Mouse (Mus musculus) MEL (cell line): ENCODE data around the gene Optn. TPM values are rescaled to one million over a fixed set of nuclear protein-coding genes. Genes with fewer than 3 reads are reported as not detected.
A peak's percentile ranks its signal among the peaks of the same experiment; 100 is the strongest.

ENCODE experiments used
- DNase-seq: peaks from one replicate; pipeline ENCODE4 v3.0.0; 2011; ENCODE audit warnings: low read depth, low spot score
- H3K27ac ChIP-seq: 2 replicates; pipeline ENCODE4 v1.5.1; 2012; ENCODE audit warnings: low read depth, mild to moderate bottlenecking, control low read depth, low read length, moderate library complexity; ENCODE audit not compliant: control insufficient read depth
- H3K27me3 ChIP-seq, 2 experiments: fragments of 150-350 bp in 1 of 2; sonication (generic) in 1 of 2; 2 replicates each; pipeline ENCODE4 v1.6.1; 2012; ENCODE audit warnings: low read length in 2 of 2, mild to moderate bottlenecking in 2 of 2, improper control_type of control experiment in 1 of 2, moderate library complexity in 1 of 2; ENCODE audit not compliant: insufficient read depth in 2 of 2, control insufficient read depth in 1 of 2
- H3K36me3 ChIP-seq, 2 experiments: 2 replicates each; pipeline ENCODE4 v1.6.1; 2012 to 2014; ENCODE audit warnings: low read length in 2 of 2, improper control_type of control experiment in 1 of 2, inconsistent platforms in 1 of 2, mild to moderate bottlenecking in 1 of 2; ENCODE audit not compliant: insufficient read depth in 2 of 2, control insufficient read depth in 1 of 2
- H3K4me1 ChIP-seq, 2 experiments: fragments of 150-350 bp in 1 of 2; sonication (generic) in 1 of 2; 2 replicates each; pipeline ENCODE4 v1.6.1; 2012; ENCODE audit warnings: low read length in 2 of 2, improper control_type of control experiment in 1 of 2, mild to moderate bottlenecking in 1 of 2; ENCODE audit not compliant: insufficient read depth in 2 of 2, control insufficient read depth in 1 of 2
- H3K4me3 ChIP-seq, 2 experiments: fragments of 150-350 bp in 1 of 2; sonication (generic) in 1 of 2; 2 replicates each; pipeline ENCODE4 v1.5.1; 2012; ENCODE audit warnings: low read depth in 2 of 2, low read length in 2 of 2, mild to moderate bottlenecking in 2 of 2, moderate library complexity in 2 of 2, control low read depth in 1 of 2, improper control_type of control experiment in 1 of 2; ENCODE audit not compliant: control insufficient read depth in 1 of 2, insufficient read depth in 1 of 2
- H3K79me2 ChIP-seq: 2 replicates; pipeline ENCODE4 v1.6.1; 2012; ENCODE audit warnings: mild to moderate bottlenecking, low read length, moderate library complexity; ENCODE audit not compliant: control insufficient read depth, poor library complexity, insufficient read depth
- H3K9ac ChIP-seq: 2 replicates; pipeline ENCODE4 v1.6.1; 2012; ENCODE audit warnings: low read depth, mild to moderate bottlenecking, control low read depth, low read length, moderate library complexity; ENCODE audit not compliant: control insufficient read depth, poor library complexity, severe bottlenecking
- H3K9me3 ChIP-seq: fragments of 150-350 bp; sonication (generic); replicated peaks from 2 replicates; pipeline ENCODE4 v1.6.1; 2012; ENCODE audit warnings: mild to moderate bottlenecking, low read length, improper control_type of control experiment, moderate library complexity; ENCODE audit not compliant: insufficient read depth
- CTCF ChIP-seq, 3 experiments: IDR thresholded peaks in 2 of 3; conservative IDR thresholded peaks in 1 of 3; 2 replicates each; pipeline ENCODE4 v1.5.1; 2011 to 2012; ENCODE audit warnings: low read length in 3 of 3, low read depth in 2 of 3, mild to moderate bottlenecking in 2 of 3, improper control_type of control experiment in 1 of 3, inconsistent platforms in 1 of 3, mixed read lengths in 1 of 3, moderate library complexity in 1 of 3; ENCODE audit not compliant: control insufficient read depth in 1 of 3, insufficient read depth in 1 of 3, poor library complexity in 1 of 3, severe bottlenecking in 1 of 3
- E2F4 ChIP-seq: IDR thresholded peaks from 2 replicates; pipeline ENCODE4 v1.6.1; 2011; ENCODE audit warnings: low read depth, low read length, improper control_type of control experiment, borderline replicate concordance
- ELF1 ChIP-seq: IDR thresholded peaks from 2 replicates; pipeline ENCODE4 v1.6.1; 2014; ENCODE audit warnings: low read depth, mild to moderate bottlenecking, inconsistent platforms, low read length, improper control_type of control experiment, moderate library complexity
- EP300 ChIP-seq, 2 experiments: IDR thresholded peaks; 2 replicates each; pipeline ENCODE4 v1.6.1; 2011; ENCODE audit warnings: improper control_type of control experiment in 2 of 2, low read length in 2 of 2, low read depth in 1 of 2, mild to moderate bottlenecking in 1 of 2
- ETS1 ChIP-seq: IDR thresholded peaks from 2 replicates; pipeline ENCODE4 v1.6.1; 2012; ENCODE audit warnings: low read depth, mild to moderate bottlenecking, inconsistent platforms, low read length, improper control_type of control experiment, moderate library complexity
- GABPA ChIP-seq: IDR thresholded peaks from 2 replicates; pipeline ENCODE4 v1.6.1; 2012; ENCODE audit warnings: low read depth, mild to moderate bottlenecking, inconsistent platforms, low read length, improper control_type of control experiment, moderate library complexity
- GATA1 ChIP-seq: IDR thresholded peaks from 2 replicates; pipeline ENCODE4 v1.6.1; 2011; ENCODE audit warnings: low read depth, low read length, improper control_type of control experiment
- JUND ChIP-seq: IDR thresholded peaks from 2 replicates; pipeline ENCODE4 v1.6.1; 2011; ENCODE audit warnings: low read depth, mild to moderate bottlenecking, improper control_type of control experiment, low read length
- MAFK ChIP-seq: IDR thresholded peaks from 2 replicates; pipeline ENCODE4 v1.6.1; 2011; ENCODE audit warnings: low read depth, mild to moderate bottlenecking, low read length, improper control_type of control experiment, borderline replicate concordance
- MAX ChIP-seq: IDR thresholded peaks from 2 replicates; pipeline ENCODE4 v1.6.1; 2011; ENCODE audit warnings: low read length, improper control_type of control experiment
- MXI1 ChIP-seq: IDR thresholded peaks from 2 replicates; pipeline ENCODE4 v1.6.1; 2011; ENCODE audit warnings: mild to moderate bottlenecking, low read depth, low read length, improper control_type of control experiment
- POLR2AphosphoS5 ChIP-seq: IDR thresholded peaks from 2 replicates; pipeline ENCODE4 v1.6.1; 2012; ENCODE audit warnings: low read depth, borderline replicate concordance, mild to moderate bottlenecking, inconsistent platforms, low read length, moderate library complexity, mixed read lengths
- TAL1 ChIP-seq: IDR thresholded peaks from 2 replicates; pipeline ENCODE4 v1.6.1; 2012; ENCODE audit warnings: mild to moderate bottlenecking, inconsistent platforms, low read length, moderate library complexity, mixed read lengths
- TBP ChIP-seq: IDR thresholded peaks from 2 replicates; pipeline ENCODE4 v1.8.0; 2011; ENCODE audit warnings: low read depth, low read length, improper control_type of control experiment
- UBTF ChIP-seq: IDR thresholded peaks from 2 replicates; pipeline ENCODE4 v1.6.1; 2012; ENCODE audit warnings: low read depth, mild to moderate bottlenecking, inconsistent platforms, low read length, improper control_type of control experiment, moderate library complexity, borderline replicate concordance; ENCODE audit not compliant: insufficient read depth
- USF1 ChIP-seq: IDR thresholded peaks from 2 replicates; pipeline ENCODE4 v1.6.1; 2014; ENCODE audit warnings: low read depth, mild to moderate bottlenecking, inconsistent platforms, low read length, improper control_type of control experiment, moderate library complexity
- ZMIZ1 ChIP-seq: IDR thresholded peaks from 2 replicates; pipeline ENCODE4 v1.6.1; 2012; ENCODE audit warnings: low read depth, mild to moderate bottlenecking, inconsistent platforms, low read length, improper control_type of control experiment, moderate library complexity
- ZNF384 ChIP-seq: IDR thresholded peaks from 2 replicates; pipeline ENCODE4 v1.6.1; 2012; ENCODE audit warnings: low read depth, mild to moderate bottlenecking, inconsistent platforms, low read length, improper control_type of control experiment
- polyA plus RNA-seq, 2 experiments: library from polyadenylated mRNA; stranded (reverse) in 1 of 2; unstranded in 1 of 2; fragments of >175 nt in 1 of 2; fragments of >200 nt in 1 of 2; gene quantifications; 2 replicates each; pipeline versions ENCODE4 v1.2.1 to v1.2.4; 2012; ENCODE audit warnings: low replicate concordance in 2 of 2, low read depth in 1 of 2; ENCODE audit not compliant: insufficient read length in 2 of 2, insufficient read depth in 1 of 2, missing spikeins in 1 of 2
- total RNA-seq: library from RNA; depleted of rRNA; stranded (reverse); fragments of 300-350 nt; gene quantifications from 2 replicates; pipeline ENCODE4 v1.2.3, GENCODE M21; 2012

Optn gene
- total and polyA plus RNA-seq, 3 experiments, result 10.9 to 17.0 TPM; not detected in 1

DNA sequence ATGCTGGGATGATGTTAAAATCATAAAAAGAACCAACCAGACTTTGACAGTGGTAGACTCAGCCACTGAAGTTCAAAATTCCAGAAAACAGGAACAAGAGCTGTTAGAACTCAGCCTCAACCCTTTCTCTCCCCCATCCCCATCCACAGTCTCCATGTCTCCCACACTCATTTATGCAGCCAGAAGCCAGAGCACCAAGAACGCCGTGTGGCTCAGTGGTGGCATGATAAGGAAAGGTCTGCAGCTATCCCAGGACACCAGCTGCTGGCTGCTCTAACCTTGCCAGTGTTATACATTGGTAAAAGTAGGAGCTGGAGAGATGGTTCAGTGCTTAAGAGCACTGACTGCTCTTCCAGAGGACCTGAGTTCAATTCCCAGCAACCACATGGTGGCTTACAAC is 16.8 kb downstream of the Optn start:
- no peak for DNase-seq
- H3K4me1 ChIP-seq, result peaks cover 20 to 27% of the 10 kb centered on the region in 2 experiments
- no peak overlapping the region for H3K9ac ChIP-seq
- no peak overlapping the region for H3K27ac ChIP-seq
- H3K9me3 ChIP-seq, result no peaks in the 10 kb centered on the region
- no peak for TF ChIP-seq GABPA
- TF ChIP-seq TAL1, result 0 out of 2 replicates have a peak, but pooled peaks have one; percentile 4
- TF ChIP-seq, all 39 proteins: peak for 1
- Histone ChIP-seq H3K4me3 (no peak overlapping the region), H3K79me2 (no peaks in the 10 kb centered on the region), H3K36me3 (peaks cover 0 to 28% of the 10 kb centered on the region in 2 experiments), H3K27me3 (no peaks in the 10 kb centered on the region)

DNA sequence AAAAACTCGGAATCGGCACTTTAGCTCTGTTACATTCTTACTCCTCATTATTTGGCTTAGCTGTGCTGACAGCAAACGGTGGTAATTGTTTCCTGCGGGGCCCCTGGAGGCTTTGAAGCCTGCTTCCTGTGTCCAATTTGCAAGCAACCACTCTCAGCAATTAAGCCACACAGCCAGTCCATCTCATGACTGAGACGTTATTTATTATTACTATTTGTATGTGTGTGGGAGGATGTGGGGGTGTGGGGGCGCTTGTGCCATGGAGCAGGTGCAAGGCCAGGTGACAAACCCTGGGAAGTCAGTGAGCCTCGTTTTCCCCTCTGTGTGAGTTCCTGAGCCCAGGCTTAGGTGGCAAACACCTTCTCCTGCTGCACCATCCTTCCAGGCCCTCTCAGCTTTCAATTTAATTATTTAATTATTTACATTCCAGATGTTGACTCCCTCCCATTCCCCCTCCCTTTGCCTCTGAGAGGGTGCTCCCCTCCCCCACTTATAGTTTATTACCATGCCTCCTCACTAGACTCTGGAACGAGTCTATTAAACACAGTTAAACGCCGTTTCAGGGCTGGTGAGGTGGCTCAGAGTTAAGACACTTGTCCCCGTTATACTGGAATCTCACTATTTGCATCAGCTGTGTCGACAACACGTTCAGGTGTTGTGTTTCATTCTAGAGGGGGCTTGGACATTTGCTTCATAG is 18.4 kb downstream of the Optn start:
- H3K27ac ChIP-seq, result no peak overlapping the region
- TF ChIP-seq EP300 (IDR thresholded peaks at IDR 0.05; ENCODE audit: low read depth in 1 of 2, low read length in 2 of 2) (no peak), MAFK (no peak), CTCF (IDR thresholded peaks at IDR 0.05 in 2 of 3, conservative IDR thresholded peaks at IDR 0.05 in 1 of 3; ENCODE audit: control insufficient read depth in 1 of 3, insufficient read depth in 1 of 3, low read depth in 2 of 3, low read length in 3 of 3, poor library complexity in 1 of 3, severe bottlenecking in 1 of 3) (no peak), ETS1 (no peak), GATA1 (no peak), POLR2AphosphoS5 (no peak), E2F4 (no peak), MAX (no peak), ZMIZ1 (no peak), ELF1 (no peak), USF1 (no peak), UBTF (no peak)
- no peaks in the 10 kb centered on the region for H3K9me3 ChIP-seq
- no peaks in the 10 kb centered on the region for H3K79me2 ChIP-seq
- H3K27me3 ChIP-seq, result no peaks in the 10 kb centered on the region
- peaks cover 28 to 39% of the 10 kb centered on the region in 2 experiments for H3K4me1 ChIP-seq
- peaks cover 0 to 38% of the 10 kb centered on the region in 2 experiments for H3K36me3 ChIP-seq
- DNase-seq, result no peak
- H3K9ac ChIP-seq, result no peak overlapping the region
- H3K4me3 ChIP-seq, result no peak overlapping the region

DNA sequence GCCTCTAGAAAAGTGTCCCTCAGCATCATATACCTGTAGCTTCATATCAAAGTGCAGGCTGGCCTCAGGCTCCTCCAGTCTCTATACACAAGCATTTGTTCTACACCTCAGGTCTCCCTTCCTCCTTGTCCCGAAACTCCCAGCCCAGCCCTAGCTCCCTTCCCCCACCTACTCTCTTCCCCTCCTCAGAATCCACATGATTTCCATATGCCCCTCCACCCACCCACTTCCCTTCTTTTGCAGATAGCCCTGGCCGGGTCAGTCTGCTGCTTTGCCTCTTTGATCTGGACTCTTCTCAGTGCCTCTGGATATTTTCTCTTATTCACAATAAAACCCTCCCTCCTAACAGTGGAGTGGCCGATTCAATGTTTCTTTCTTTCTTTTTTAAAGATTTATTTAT is 19.5 kb downstream of the Optn start:
- TF ChIP-seq GATA1, result no peak
- TF ChIP-seq TBP, result no peak
- no peak for TF ChIP-seq JUND
- no peak for TF ChIP-seq ZNF384
- no peak for TF ChIP-seq ZMIZ1
- TF ChIP-seq ELF1, result no peak
- 0 out of 4 replicates have a peak, but pooled peaks of 1 of the 2 experiments have one; percentile 8 for TF ChIP-seq EP300 (IDR thresholded peaks at IDR 0.05; ENCODE audit: low read depth in 1 of 2, low read length in 2 of 2)
- no peak for TF ChIP-seq MXI1
- H3K36me3 ChIP-seq, result peaks cover 0 to 47% of the 10 kb centered on the region in 2 experiments; a peak in 3 of 4 replicates
- H3K4me3 ChIP-seq, result no peak overlapping the region
- H3K4me1 ChIP-seq, result peaks cover 33 to 44% of the 10 kb centered on the region in 2 experiments
- no peaks in the 10 kb centered on the region for H3K27me3 ChIP-seq
- no peak overlapping the region for H3K9ac ChIP-seq
- DNase-seq, result no peak
- H3K79me2 ChIP-seq, result no peaks in the 10 kb centered on the region
- H3K9me3 ChIP-seq, result no peaks in the 10 kb centered on the region
- H3K27ac ChIP-seq, result peak overlapping the region; percentile 98
